Mouse (Mus musculus) embryonic facial prominence, embryonic 13.5 days (tissue): ENCODE measurements at regions not wholly inside any gene's neighbourhood (a gene's known extent, or its start where the extent isn't known, plus 50 kb on each side); places are given as distances from the start of the nearest gene placed in this dataset.

Experiments
- ATAC-seq: fragments of 200-750 bp; cut with Nextera tagmentation; 2 replicates; pipeline ENCODE4 v1.8.0; 2017; ENCODE audit warnings: low read depth; ENCODE audit not compliant: insufficient number of reproducible peaks, insufficient read depth, low FRiP score, low TSS enrichment
- H3K27ac ChIP-seq: fragments of 300-500 bp; sonication (generic); 2 replicates; pipeline ENCODE4 v1.5.1; 2015; ENCODE audit warnings: moderate library complexity, mild to moderate bottlenecking, inconsistent platforms
- H3K27me3 ChIP-seq: fragments of 300-500 bp; sonication (generic); 2 replicates; pipeline ENCODE4 v1.6.1; 2015; ENCODE audit warnings: mild to moderate bottlenecking, inconsistent platforms
- H3K36me3 ChIP-seq: fragments of 300-500 bp; sonication (generic); 2 replicates; pipeline ENCODE4 v1.6.1; 2015; ENCODE audit warnings: mild to moderate bottlenecking, inconsistent platforms
- H3K4me1 ChIP-seq: fragments of 300-500 bp; sonication (generic); 2 replicates; pipeline ENCODE4 v1.6.1; 2015; ENCODE audit warnings: inconsistent platforms
- H3K4me2 ChIP-seq: fragments of 300-500 bp; sonication (generic); 2 replicates; pipeline ENCODE4 v1.6.1; 2015; ENCODE audit warnings: moderate library complexity, mild to moderate bottlenecking, inconsistent platforms
- H3K4me3 ChIP-seq: fragments of 300-500 bp; sonication (generic); 2 replicates; pipeline ENCODE4 v1.5.1; 2015; ENCODE audit warnings: mild to moderate bottlenecking, inconsistent platforms
- H3K9ac ChIP-seq: fragments of 300-500 bp; sonication (generic); 2 replicates; pipeline ENCODE4 v1.6.1; 2015; ENCODE audit warnings: mild to moderate bottlenecking, inconsistent platforms
- H3K9me3 ChIP-seq: fragments of 300-500 bp; sonication (generic); 2 replicates; pipeline ENCODE4 v1.6.1; 2016; ENCODE audit warnings: inconsistent platforms
- WGBS: fragments of 180-500 bp; shearing (Covaris S2); methylation state at CpG from one replicate; pipeline ENCODE4 v1.1.7; 2015; ENCODE audit warnings: mixed read lengths; 5-methylcytosine and 5-hydroxymethylcytosine counted together

- Histone ChIP-seq H3K4me1 (peaks cover 4% of the 10 kb centered on the region; the same call in 1 of the 2 replicates), H3K9me3 (no peaks in the 10 kb centered on the region), H3K9ac (no peak overlapping the region), H3K27ac (no peak overlapping the region), H3K27me3 (no peaks in the 10 kb centered on the region), H3K36me3 (no peaks in the 10 kb centered on the region), H3K4me3 (no peak overlapping the region), H3K4me2 (no peak overlapping the region)
- 78% methylated on average over 21 of the region's 21 CpGs for WGBS
- ATAC-seq = no peak; the same call in 1 of the 2 replicates
Measured at GRCm38 (mm10) chr14:99366281-99366987, 67.9 kb downstream of the Klf5 start.

- Histone ChIP-seq H3K4me1 (peaks cover 4% of the 10 kb centered on the region; the same call in 1 of the 2 replicates), H3K36me3 (no peaks in the 10 kb centered on the region), H3K4me3 (no peak overlapping the region), H3K27me3 (no peaks in the 10 kb centered on the region), H3K9me3 (no peaks in the 10 kb centered on the region), H3K4me2 (no peak overlapping the region), H3K9ac (no peak overlapping the region), H3K27ac (no peak overlapping the region)
- ATAC-seq = no peak
- WGBS = 69% methylated on average over 11 of the region's 11 CpGs
Measured at GRCm38 (mm10) chr14:99366996-99367555, 68.6 kb downstream of the Klf5 start.

- Histone ChIP-seq H3K4me2 (no peak overlapping the region), H3K27ac (no peak overlapping the region), H3K27me3 (no peaks in the 10 kb centered on the region), H3K36me3 (no peaks in the 10 kb centered on the region), H3K9me3 (no peaks in the 10 kb centered on the region), H3K9ac (no peak overlapping the region), H3K4me3 (no peak overlapping the region), H3K4me1 (peaks cover 4% of the 10 kb centered on the region; the same call in 1 of the 2 replicates)
- no peak for ATAC-seq
- 83% methylated on average over 5 of the region's 5 CpGs for WGBS
Measured at GRCm38 (mm10) chr14:99369366-99369765, 70.9 kb downstream of the Klf5 start.

- no peaks in the 10 kb centered on the region for H3K36me3 ChIP-seq
- no peaks in the 10 kb centered on the region for H3K4me1 ChIP-seq
- no peaks in the 10 kb centered on the region for H3K9me3 ChIP-seq
- 68% methylated on average over 4 of the region's 4 CpGs for WGBS
- H3K4me3 ChIP-seq = no peak overlapping the region
- H3K27ac ChIP-seq = no peak overlapping the region
- no peaks in the 10 kb centered on the region for H3K27me3 ChIP-seq
- no peak for ATAC-seq
- H3K9ac ChIP-seq = no peak overlapping the region
- no peak overlapping the region for H3K4me2 ChIP-seq
Measured at GRCm38 (mm10) chr14:99373682-99374081, 75.2 kb downstream of the Klf5 start.

GRCm38 (mm10) chr14:99375040-99375610 lies 76.6 kb downstream of the Klf5 start:
- WGBS = 52% methylated on average over 5 of the region's 5 CpGs

GRCm38 (mm10) chr14:99376652-99377502 lies 78.4 kb downstream of the Klf5 start:
- Histone ChIP-seq H3K9me3 (no peaks in the 10 kb centered on the region), H3K36me3 (no peaks in the 10 kb centered on the region), H3K27me3 (no peaks in the 10 kb centered on the region), H3K27ac (no peak overlapping the region), H3K4me3 (no peak overlapping the region), H3K9ac (no peak overlapping the region), H3K4me1 (no peaks in the 10 kb centered on the region), H3K4me2 (no peak overlapping the region)
- no peak for ATAC-seq
- 81% methylated on average over 11 of the region's 11 CpGs for WGBS

More at GRCm38 (mm10) chr14:99375040-99375610, 76.6 kb downstream of the Klf5 start:
- no peak for ATAC-seq
- no peaks in the 10 kb centered on the region for H3K4me1 ChIP-seq
- no peak overlapping the region for H3K9ac ChIP-seq
- no peaks in the 10 kb centered on the region for H3K9me3 ChIP-seq
- no peaks in the 10 kb centered on the region for H3K27me3 ChIP-seq
- H3K4me3 ChIP-seq = no peak overlapping the region
- H3K27ac ChIP-seq = no peak overlapping the region
- no peak overlapping the region for H3K4me2 ChIP-seq
- no peaks in the 10 kb centered on the region for H3K36me3 ChIP-seq

GRCm38 (mm10) chr14:99381262-99382017 lies 82.9 kb downstream of the Klf5 start:
- Histone ChIP-seq H3K4me2 (no peak overlapping the region), H3K9ac (no peak overlapping the region), H3K27me3 (no peaks in the 10 kb centered on the region), H3K4me3 (no peak overlapping the region), H3K36me3 (no peaks in the 10 kb centered on the region), H3K4me1 (no peaks in the 10 kb centered on the region), H3K9me3 (no peaks in the 10 kb centered on the region), H3K27ac (no peak overlapping the region)
- no peak for ATAC-seq
- WGBS = 86% methylated on average over 10 of the region's 10 CpGs

GRCm38 (mm10) chr14:99382051-99382450 lies 83.6 kb downstream of the Klf5 start:
- 85% methylated on average over 5 of the region's 5 CpGs for WGBS
- no peak overlapping the region for H3K27ac ChIP-seq
- no peak for ATAC-seq

GRCm38 (mm10) chr14:99383170-99383569 lies 84.7 kb downstream of the Klf5 start:
- H3K4me2 ChIP-seq = no peak overlapping the region
- no peak overlapping the region for H3K4me3 ChIP-seq
- ATAC-seq = no peak
- H3K27ac ChIP-seq = no peak overlapping the region
- H3K4me1 ChIP-seq = no peaks in the 10 kb centered on the region
- no peaks in the 10 kb centered on the region for H3K36me3 ChIP-seq
- 92% methylated on average over 6 of the region's 6 CpGs for WGBS
- no peak overlapping the region for H3K9ac ChIP-seq
- H3K9me3 ChIP-seq = no peaks in the 10 kb centered on the region
- no peaks in the 10 kb centered on the region for H3K27me3 ChIP-seq

More at GRCm38 (mm10) chr14:99382051-99382450, 83.6 kb downstream of the Klf5 start:
- Histone ChIP-seq H3K4me2 (no peak overlapping the region), H3K4me3 (no peak overlapping the region), H3K36me3 (no peaks in the 10 kb centered on the region), H3K27me3 (no peaks in the 10 kb centered on the region), H3K9me3 (no peaks in the 10 kb centered on the region), H3K4me1 (no peaks in the 10 kb centered on the region), H3K9ac (no peak overlapping the region)

- ATAC-seq = no peak
- 0 out of 2 replicates have a peak, but pooled peaks cover 3% of the 10 kb centered on the region for H3K4me1 ChIP-seq
- no peak overlapping the region for H3K4me3 ChIP-seq
- H3K27ac ChIP-seq = no peak overlapping the region
- H3K9me3 ChIP-seq = no peaks in the 10 kb centered on the region
- H3K9ac ChIP-seq = no peak overlapping the region
- H3K36me3 ChIP-seq = no peaks in the 10 kb centered on the region
- H3K4me2 ChIP-seq = no peak overlapping the region
- WGBS = 94% methylated on average over 6 of the region's 6 CpGs
- H3K27me3 ChIP-seq = no peaks in the 10 kb centered on the region
Measured at GRCm38 (mm10) chr14:99387581-99387980, 89.1 kb downstream of the Klf5 start.

GRCm38 (mm10) chr14:99389306-99389705 lies 90.8 kb downstream of the Klf5 start:
- Histone ChIP-seq H3K27me3 (no peaks in the 10 kb centered on the region), H3K9me3 (no peaks in the 10 kb centered on the region), H3K4me3 (no peak overlapping the region), H3K9ac (no peak overlapping the region), H3K27ac (no peak overlapping the region), H3K36me3 (no peaks in the 10 kb centered on the region), H3K4me1 (0 out of 2 replicates have a peak, but pooled peaks cover 3% of the 10 kb centered on the region), H3K4me2 (no peak overlapping the region)
- no peak for ATAC-seq
- 80% methylated on average over 5 of the region's 5 CpGs for WGBS
